Mouse (Mus musculus) neural tube, embryonic 13.5 days (tissue): Measurements from ENCODE around the gene Xylt1. TPM values are rescaled to one million over a fixed set of nuclear protein-coding genes. Genes with fewer than 3 reads are reported as not detected.
A peak's percentile ranks its signal among the peaks of the same experiment; 100 is the strongest.

Experiments
- ATAC-seq: fragments of 200-750 bp; cut with Nextera tagmentation; 2 replicates; pipeline ENCODE4 v1.8.0; 2017; ENCODE audit warnings: low read depth, mild to moderate bottlenecking, moderate TSS enrichment, moderate library complexity
- H3K27ac ChIP-seq: fragments of 300-500 bp; sonication (generic); replicated peaks from 2 replicates; pipeline ENCODE4 v1.5.1; 2015; ENCODE audit warnings: moderate library complexity, mild to moderate bottlenecking, inconsistent platforms
- H3K27me3 ChIP-seq: fragments of 300-500 bp; sonication (generic); 2 replicates; pipeline ENCODE4 v1.6.1; 2015; ENCODE audit warnings: mild to moderate bottlenecking, inconsistent platforms
- H3K36me3 ChIP-seq: fragments of 300-500 bp; sonication (generic); 2 replicates; pipeline ENCODE4 v1.6.1; 2015; ENCODE audit warnings: mild to moderate bottlenecking, inconsistent platforms
- H3K4me1 ChIP-seq: fragments of 300-500 bp; sonication (generic); replicated peaks from 2 replicates; pipeline ENCODE4 v1.6.1; 2015; ENCODE audit warnings: inconsistent platforms
- H3K4me2 ChIP-seq: fragments of 300-500 bp; sonication (generic); 2 replicates; pipeline ENCODE4 v1.6.1; 2015; ENCODE audit warnings: inconsistent platforms, mild to moderate bottlenecking, moderate library complexity
- H3K4me3 ChIP-seq: fragments of 300-500 bp; sonication (generic); 2 replicates; pipeline ENCODE4 v1.5.1; 2015; ENCODE audit warnings: mild to moderate bottlenecking, inconsistent platforms
- H3K9ac ChIP-seq: fragments of 300-500 bp; sonication (generic); 2 replicates; pipeline ENCODE4 v1.6.1; 2015; ENCODE audit warnings: moderate library complexity, mild to moderate bottlenecking, inconsistent platforms
- H3K9me3 ChIP-seq: fragments of 300-500 bp; sonication (generic); 2 replicates; pipeline ENCODE4 v1.6.1; 2016; ENCODE audit warnings: inconsistent platforms
- WGBS: fragments of 180-500 bp; shearing (Covaris S2); methylation state at CpG from one replicate; pipeline ENCODE4 v1.1.7; 2015; 5-methylcytosine and 5-hydroxymethylcytosine counted together
- polyA plus RNA-seq: library from polyadenylated mRNA; unstranded; fragments of >200 nt; fragmentation: Nextera tagmentation; extraction: Ambion mirVana; gene quantifications from 2 replicates; pipeline ENCODE4 v1.2.1, GENCODE M21; 2015

Gene Xylt1
- polyA plus RNA-seq, 1 experiment from 2014 or later: 1.9 TPM

GRCm38 (mm10) chr7:117563939-117564499, 183.2 kb downstream of the Xylt1 start:
- Histone ChIP-seq H3K4me2 (no peak overlapping the region), H3K27me3 (peaks cover 39% of the 10 kb centered on the region), H3K4me1 (peaks cover 9% of the 10 kb centered on the region), H3K9me3 (no peaks in the 10 kb centered on the region), H3K9ac (no peak overlapping the region), H3K4me3 (no peak overlapping the region), H3K36me3 (no peaks in the 10 kb centered on the region), H3K27ac (no peak overlapping the region)
- no peak for ATAC-seq
- WGBS: 28% methylated on average over 9 of the region's 9 CpGs

- WGBS: 81% methylated on average over 4 of the region's 4 CpGs
- Histone ChIP-seq H3K27ac (no peak overlapping the region), H3K27me3 (peaks cover 35% of the 10 kb centered on the region), H3K4me3 (no peak overlapping the region), H3K9ac (no peak overlapping the region), H3K4me1 (peaks cover 9% of the 10 kb centered on the region), H3K4me2 (no peak overlapping the region), H3K36me3 (no peaks in the 10 kb centered on the region), H3K9me3 (no peaks in the 10 kb centered on the region)
- ATAC-seq: no peak
Measured at GRCm38 (mm10) chr7:117564627-117565026, 183.8 kb downstream of the Xylt1 start.

- peaks cover 9% of the 10 kb centered on the region for H3K4me1 ChIP-seq
- H3K4me2 ChIP-seq: no peak overlapping the region
- peaks cover 27% of the 10 kb centered on the region for H3K27me3 ChIP-seq
- H3K9ac ChIP-seq: no peak overlapping the region
- no peaks in the 10 kb centered on the region for H3K36me3 ChIP-seq
- no peak overlapping the region for H3K27ac ChIP-seq
- WGBS: 76% methylated on average over 2 of the region's 2 CpGs
- H3K9me3 ChIP-seq: no peaks in the 10 kb centered on the region
- no peak overlapping the region for H3K4me3 ChIP-seq
- ATAC-seq: 0 out of 2 replicates have a peak, but pooled peaks have one; percentile 25
Measured at GRCm38 (mm10) chr7:117566115-117566514, 185.3 kb downstream of the Xylt1 start.

GRCm38 (mm10) chr7:117566833-117567232, 186.1 kb downstream of the Xylt1 start:
- Histone ChIP-seq H3K36me3 (no peaks in the 10 kb centered on the region), H3K9ac (no peak overlapping the region), H3K27me3 (peaks cover 25% of the 10 kb centered on the region), H3K4me2 (no peak overlapping the region), H3K9me3 (no peaks in the 10 kb centered on the region), H3K27ac (no peak overlapping the region), H3K4me1 (peaks cover 9% of the 10 kb centered on the region), H3K4me3 (no peak overlapping the region)
- no peak for ATAC-seq
- 57% methylated on average over 1 of the region's 1 CpGs for WGBS

DNA sequence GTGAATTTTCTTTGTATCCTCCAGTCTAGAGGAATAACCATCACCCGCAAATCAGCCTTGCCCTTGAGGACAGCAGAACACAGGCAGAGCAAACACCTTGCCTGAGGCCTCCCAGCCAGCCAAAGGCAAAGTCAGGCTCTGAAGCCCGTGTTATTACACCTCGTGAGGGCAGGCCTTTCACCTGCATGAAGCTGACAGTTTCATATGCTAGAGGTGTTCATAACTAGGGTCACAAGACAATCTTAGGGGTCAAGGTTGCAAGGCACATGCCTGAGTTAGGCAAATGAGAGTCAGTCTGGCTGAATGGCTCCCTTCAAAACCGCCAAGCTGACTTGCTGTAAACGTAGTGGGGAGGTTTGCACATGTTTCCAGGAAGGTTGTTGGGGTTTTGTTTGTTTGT, 186.5 kb downstream of the Xylt1 start:
- Histone ChIP-seq H3K4me2 (no peak overlapping the region), H3K27ac (no peak overlapping the region), H3K36me3 (no peaks in the 10 kb centered on the region), H3K27me3 (peaks cover 25% of the 10 kb centered on the region), H3K4me1 (peaks cover 9% of the 10 kb centered on the region), H3K4me3 (no peak overlapping the region), H3K9ac (no peak overlapping the region), H3K9me3 (no peaks in the 10 kb centered on the region)
- 82% methylated on average over 5 of the region's 5 CpGs for WGBS
- ATAC-seq: no peak

DNA sequence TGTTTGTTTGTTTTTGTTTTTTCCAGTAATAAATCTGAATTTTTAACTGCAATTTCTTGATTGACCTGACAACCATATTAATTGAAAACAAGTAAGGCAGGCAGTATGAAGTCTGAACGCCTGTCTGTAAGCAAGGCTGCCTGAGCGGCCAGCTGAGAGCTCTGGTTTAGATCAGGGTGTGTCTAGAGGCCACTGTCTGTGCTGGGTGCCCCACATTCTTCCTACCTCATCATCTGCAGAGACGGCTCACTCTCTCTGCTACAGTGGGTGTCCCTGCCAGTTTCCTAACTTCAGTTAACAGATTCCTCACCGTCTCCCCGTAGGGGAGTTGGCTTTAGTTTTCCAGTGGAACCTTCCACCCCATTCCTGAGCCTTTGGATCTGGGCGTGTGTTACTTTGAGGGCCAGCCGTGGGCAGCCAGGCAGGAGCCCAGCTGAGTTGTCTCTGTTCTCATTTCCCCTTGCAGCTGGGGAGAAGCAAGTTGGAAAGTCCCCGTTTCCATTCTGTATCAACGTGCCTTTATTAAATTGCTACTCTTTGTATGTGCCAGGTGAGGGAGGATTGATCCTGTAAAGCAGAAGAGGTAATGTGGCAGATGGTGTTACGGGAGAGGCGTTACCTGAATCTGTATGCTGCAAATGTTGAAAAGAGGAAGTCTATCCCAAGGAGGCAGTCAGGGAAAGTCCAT, 187.0 kb downstream of the Xylt1 start:
- H3K4me2 ChIP-seq: no peak overlapping the region
- peaks cover 9% of the 10 kb centered on the region for H3K4me1 ChIP-seq
- ATAC-seq: no peak
- WGBS: 82% methylated on average over 11 of the region's 11 CpGs
- H3K4me3 ChIP-seq: no peak overlapping the region
- H3K27me3 ChIP-seq: peaks cover 20% of the 10 kb centered on the region
- H3K9ac ChIP-seq: no peak overlapping the region
- H3K9me3 ChIP-seq: no peaks in the 10 kb centered on the region
- no peak overlapping the region for H3K27ac ChIP-seq
- no peaks in the 10 kb centered on the region for H3K36me3 ChIP-seq

DNA sequence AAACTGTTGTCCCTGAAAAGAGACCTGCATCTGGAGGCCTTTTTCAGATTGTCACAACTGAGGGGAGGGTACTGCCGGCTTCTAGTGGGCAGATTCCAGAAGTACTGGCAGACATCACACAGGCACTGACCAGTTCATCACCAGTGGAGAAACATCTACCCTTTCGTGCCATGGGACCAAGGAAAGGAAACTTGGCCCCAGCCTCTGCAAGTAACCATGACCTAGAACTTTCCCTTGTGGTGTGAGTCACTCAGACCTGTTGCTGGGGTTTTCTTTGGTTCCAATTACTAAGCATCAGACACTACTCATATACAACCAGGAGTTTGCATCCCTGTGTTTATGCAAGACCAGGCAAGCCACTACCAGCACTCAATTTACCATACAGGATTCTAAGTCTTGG, 190.4 kb downstream of the Xylt1 start:
- no peak for ATAC-seq
- WGBS: 93% methylated on average over 2 of the region's 2 CpGs
- no peak overlapping the region for H3K9ac ChIP-seq
- H3K27ac ChIP-seq: no peak overlapping the region
- no peak overlapping the region for H3K4me3 ChIP-seq
- no peak overlapping the region for H3K4me2 ChIP-seq
- H3K4me1 ChIP-seq: no peaks in the 10 kb centered on the region
- H3K9me3 ChIP-seq: no peaks in the 10 kb centered on the region
- H3K27me3 ChIP-seq: peaks cover 2% of the 10 kb centered on the region; the same call in 1 of the 2 replicates
- no peaks in the 10 kb centered on the region for H3K36me3 ChIP-seq

- no peak overlapping the region for H3K27ac ChIP-seq
- 79% methylated on average over 5 of the region's 5 CpGs for WGBS
- no peaks in the 10 kb centered on the region for H3K27me3 ChIP-seq
- no peaks in the 10 kb centered on the region for H3K9me3 ChIP-seq
- ATAC-seq: no peak
- H3K4me1 ChIP-seq: no peaks in the 10 kb centered on the region
- no peak overlapping the region for H3K4me2 ChIP-seq
- no peak overlapping the region for H3K9ac ChIP-seq
- no peak overlapping the region for H3K4me3 ChIP-seq
- no peaks in the 10 kb centered on the region for H3K36me3 ChIP-seq
Measured at GRCm38 (mm10) chr7:117571713-117572112, 190.9 kb downstream of the Xylt1 start.

DNA sequence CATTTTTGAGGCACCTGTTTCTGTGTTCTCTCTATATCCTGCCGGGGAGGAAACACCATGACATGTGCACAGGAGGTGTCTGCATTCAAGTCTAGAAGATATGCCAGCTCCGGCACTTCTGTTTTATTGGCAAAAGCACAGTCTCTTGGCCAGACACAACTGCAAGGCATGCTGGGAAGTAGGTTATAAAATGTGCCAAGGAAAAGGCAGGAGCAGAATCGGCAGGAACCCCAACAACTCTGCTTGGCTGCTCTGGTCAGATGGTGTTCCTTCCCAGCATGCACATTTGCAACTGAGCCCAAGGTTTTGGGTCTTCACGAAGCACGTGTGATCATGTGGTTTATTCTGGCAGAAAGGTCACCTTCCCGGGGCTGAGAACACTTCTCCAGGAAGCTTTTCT, 192.4 kb downstream of the Xylt1 start:
- Histone ChIP-seq H3K36me3 (no peaks in the 10 kb centered on the region), H3K9me3 (no peaks in the 10 kb centered on the region), H3K9ac (no peak overlapping the region), H3K27me3 (no peaks in the 10 kb centered on the region), H3K4me1 (no peaks in the 10 kb centered on the region), H3K27ac (no peak overlapping the region), H3K4me2 (no peak overlapping the region), H3K4me3 (no peak overlapping the region)
- whole genome bisulfite sequencing: 81% methylated on average over 6 of the region's 6 CpGs
- ATAC-seq: no peak

DNA sequence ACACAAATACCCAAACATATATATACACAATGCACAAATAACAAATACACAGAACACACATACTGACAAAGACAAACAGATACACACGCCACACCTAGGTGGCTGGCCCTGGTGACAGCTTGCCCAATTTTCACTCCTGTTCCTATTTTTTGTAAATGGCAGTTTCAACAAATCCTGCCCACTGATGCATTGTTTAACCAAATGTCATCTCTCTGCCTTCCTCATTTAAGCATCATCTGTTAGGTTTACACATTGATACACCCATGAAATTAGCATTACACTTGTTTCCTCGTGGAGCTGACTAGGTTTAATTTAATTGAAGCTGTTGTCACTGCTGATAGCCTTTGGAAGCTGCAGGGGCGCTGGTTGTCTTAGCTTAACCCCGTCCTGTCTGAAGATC, 194.6 kb downstream of the Xylt1 start:
- H3K36me3 ChIP-seq: no peaks in the 10 kb centered on the region
- H3K27me3 ChIP-seq: no peaks in the 10 kb centered on the region
- H3K4me1 ChIP-seq: no peaks in the 10 kb centered on the region
- no peak overlapping the region for H3K9ac ChIP-seq
- H3K9me3 ChIP-seq: no peaks in the 10 kb centered on the region
- no peak overlapping the region for H3K4me2 ChIP-seq
- 39% methylated on average over 4 of the region's 4 CpGs for WGBS
- ATAC-seq: no peak
- H3K27ac ChIP-seq: no peak overlapping the region
- no peak overlapping the region for H3K4me3 ChIP-seq

DNA sequence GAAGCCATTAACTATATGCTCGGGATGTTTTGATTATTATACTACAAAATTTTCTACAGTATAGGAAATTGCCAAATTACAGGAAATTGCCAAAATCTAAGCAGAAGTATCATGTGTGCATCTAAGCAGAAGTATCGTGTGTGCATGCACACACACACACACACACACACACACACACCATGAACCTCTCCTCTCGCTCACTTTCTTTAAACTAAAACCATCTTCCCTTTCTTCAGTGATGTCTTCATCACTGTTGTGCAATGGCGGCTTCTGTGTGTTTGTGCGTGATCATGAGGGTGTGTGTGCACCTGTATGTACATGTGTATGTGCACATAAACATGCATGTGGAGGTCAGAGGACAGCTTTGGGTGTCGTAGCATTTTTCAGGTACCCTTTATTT, 196.3 kb downstream of the Xylt1 start:
- H3K27ac ChIP-seq: no peak overlapping the region
- WGBS: 90% methylated on average over 6 of the region's 6 CpGs
- no peak for ATAC-seq

GRCm38 (mm10) chr7:117585164-117585563, 204.4 kb downstream of the Xylt1 start:
- no peak for ATAC-seq

More for the DNA sequence above, 196.3 kb downstream of the Xylt1 start:
- Histone ChIP-seq H3K9ac (no peak overlapping the region), H3K27me3 (no peaks in the 10 kb centered on the region), H3K36me3 (no peaks in the 10 kb centered on the region), H3K4me2 (no peak overlapping the region), H3K9me3 (no peaks in the 10 kb centered on the region), H3K4me1 (peaks cover 8% of the 10 kb centered on the region; the same call in 1 of the 2 replicates), H3K4me3 (no peak overlapping the region)

DNA sequence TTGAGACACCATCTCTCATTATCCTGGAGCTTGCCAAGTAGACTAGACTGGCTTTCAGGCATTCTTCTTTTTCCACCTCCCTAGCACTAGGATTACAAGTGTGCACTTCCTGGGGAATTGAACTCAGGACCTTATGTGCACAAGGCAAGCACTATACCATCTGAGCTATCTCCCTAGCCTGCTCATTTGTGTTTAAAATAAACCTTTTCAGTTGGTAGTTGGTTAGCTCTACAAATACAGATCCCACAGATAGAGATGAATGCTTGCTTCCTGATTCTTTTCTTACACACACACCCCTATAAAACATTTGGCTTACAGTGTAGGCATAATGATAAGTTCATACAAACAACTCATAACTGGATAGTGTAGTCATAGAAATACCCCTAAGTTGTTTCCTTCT, 206.0 kb downstream of the Xylt1 start:
- Histone ChIP-seq H3K27me3 (no peaks in the 10 kb centered on the region), H3K4me1 (peaks cover 12% of the 10 kb centered on the region; the same call in 1 of the 2 replicates), H3K9me3 (no peaks in the 10 kb centered on the region), H3K4me3 (no peak overlapping the region), H3K27ac (no peak overlapping the region), H3K4me2 (no peak overlapping the region), H3K36me3 (no peaks in the 10 kb centered on the region), H3K9ac (no peak overlapping the region)
- ATAC-seq: no peak

More at GRCm38 (mm10) chr7:117585164-117585563, 204.4 kb downstream of the Xylt1 start:
- Histone ChIP-seq H3K36me3 (no peaks in the 10 kb centered on the region), H3K4me2 (no peak overlapping the region), H3K27me3 (no peaks in the 10 kb centered on the region), H3K4me1 (peaks cover 17% of the 10 kb centered on the region; the same call in 1 of the 2 replicates), H3K9me3 (no peaks in the 10 kb centered on the region), H3K9ac (no peak overlapping the region), H3K4me3 (no peak overlapping the region), H3K27ac (no peak overlapping the region)
- 55% methylated on average over 5 of the region's 5 CpGs for WGBS
